Comparison of ENCODE assay signal across 19 mouse cellular contexts in genomic region chr3:89501486-89501885, GRCm38 (mm10). TPM values are rescaled to one million over a fixed set of nuclear protein-coding genes. Genes with fewer than 3 reads are reported as not detected.
DNase-seq lines count a peak whose midpoint lies in the region; ATAC-seq and TF ChIP-seq lines count a peak whose summit lies in the region.
"Had no signal": no experiment of that assay in that cellular context is flagged by ENCODE, and none has a peak within 500 bp of the region (broad histone marks: within the 10 kb centered on the region; RNA-seq: fewer than 3 reads in every experiment).

No protein-coding gene starts in this region.

- no peaks in the 10 kb centered on the region for H3K9me3 ChIP-seq in heart, postnatal 0 days (replicated peaks; ENCODE audit: control insufficient read depth, low read length)
- H3K9me3 ChIP-seq in liver, postnatal 0 days (ENCODE audit: low read length), result no peaks in the 10 kb centered on the region
- H3K9me3 ChIP-seq in liver, embryonic 12.5 days (replicated peaks), result no peaks in the 10 kb centered on the region
- H3K9me3 ChIP-seq in ES-Bruce4 (replicated peaks; ENCODE audit: control insufficient read depth, insufficient read depth, low read length, poor library complexity, severe bottlenecking), result no peaks in the 10 kb centered on the region
- no peaks in the 10 kb centered on the region for H3K9me3 ChIP-seq in stomach, postnatal 0 days (ENCODE audit: control insufficient read depth, low read length)
- H3K9me3 ChIP-seq: kidney, embryonic 15.5 days; limb, embryonic 15.5 days had no signal

- no peaks in the 10 kb centered on the region for H3K36me3 ChIP-seq in heart, postnatal 0 days (replicated peaks; ENCODE audit: control insufficient read depth, insufficient read depth, low read length)
- H3K36me3 ChIP-seq in liver, postnatal 0 days (replicated peaks; ENCODE audit: insufficient read depth, low read length), result no peaks in the 10 kb centered on the region
- H3K36me3 ChIP-seq in liver, embryonic 12.5 days, result no peaks in the 10 kb centered on the region
- no peaks in the 10 kb centered on the region for H3K36me3 ChIP-seq in ES-Bruce4 (ENCODE audit: control insufficient read depth, insufficient read depth, low read length, poor library complexity, severe bottlenecking)
- no peaks in the 10 kb centered on the region for H3K36me3 ChIP-seq in stomach, postnatal 0 days (ENCODE audit: control insufficient read depth, insufficient read depth, low read length)
- H3K36me3 ChIP-seq: kidney, embryonic 15.5 days; limb, embryonic 15.5 days had no signal

- H3K4me2 ChIP-seq in heart, postnatal 0 days (ENCODE audit: low read depth, low read length), result no peak overlapping the region
- no peak overlapping the region for H3K4me2 ChIP-seq in liver, postnatal 0 days (ENCODE audit: low read depth, low read length)
- H3K4me2 ChIP-seq in liver, embryonic 12.5 days, result no peak overlapping the region
- H3K4me2 ChIP-seq in stomach, postnatal 0 days (replicated peaks; ENCODE audit: low read depth), result no peak overlapping the region
- H3K4me2 ChIP-seq: kidney, embryonic 15.5 days; limb, embryonic 15.5 days; midbrain, embryonic 11.5 days had no signal

- no peak overlapping the region for H3K4me3 ChIP-seq in heart, postnatal 0 days (ENCODE audit: low read depth, low read length)
- no peak overlapping the region for H3K4me3 ChIP-seq in liver, postnatal 0 days (ENCODE audit: low read depth, low read length)
- H3K4me3 ChIP-seq in liver, embryonic 12.5 days, result no peak overlapping the region
- H3K4me3 ChIP-seq in ES-Bruce4 (ENCODE audit: low read depth, low read length), result no peak overlapping the region
- no peak overlapping the region for H3K4me3 ChIP-seq in stomach, postnatal 0 days (ENCODE audit: low read depth, low read length)
- H3K4me3 ChIP-seq: kidney, embryonic 15.5 days; limb, embryonic 15.5 days; myocyte had no signal

- TF ChIP-seq EP300 in heart, postnatal 0 days (IDR thresholded peaks at IDR 0.05; ENCODE audit: low read depth), result no peak
- TF ChIP-seq EP300 in liver, postnatal 0 days (IDR thresholded peaks at IDR 0.05; ENCODE audit: low read depth), result no peak
- no peak for TF ChIP-seq EP300 in ES-Bruce4 (IDR thresholded peaks at IDR 0.05; ENCODE audit: insufficient read depth, low read depth, low read length)
- TF ChIP-seq EP300 in stomach, postnatal 0 days (optimal IDR thresholded peaks at IDR 0.05), result no peak

- no peak for ATAC-seq in heart, postnatal 0 days (ENCODE audit: insufficient read depth, low read depth)
- no peak for ATAC-seq in liver, postnatal 0 days
- no peak for ATAC-seq in liver, embryonic 12.5 days
- ATAC-seq in stomach, postnatal 0 days (ENCODE audit: low FRiP score, low TSS enrichment), result no peak
- no peak for ATAC-seq in activated CD4-positive, CD25-positive, alpha-beta regulatory T cell, adult 4 months
- ATAC-seq: forebrain, embryonic 14.5 days; hindbrain, embryonic 16.5 days had no signal

- no peak for DNase-seq in heart, postnatal 0 days (ENCODE audit: low spot score)
- DNase-seq in heart, adult 11 months, result no peak
- DNase-seq in liver, postnatal 0 days, result no peak
- DNase-seq in stomach, postnatal 0 days (ENCODE audit: low spot score), result no peak
- DNase-seq: adrenal gland, postnatal 25 days; cerebellum, adult 9-11 months; lung, postnatal 36 days; right cerebral cortex, adult 18-20 months; spleen, adult 18-20 months; thymus, postnatal 25 days had no signal

- peak; percentile 28; the same call in 1 of the 2 replicates for TF ChIP-seq CTCF in heart, postnatal 0 days (IDR thresholded peaks at IDR 0.05; ENCODE audit: low read depth)
- peak; percentile 33 for TF ChIP-seq CTCF in liver, postnatal 0 days (IDR thresholded peaks at IDR 0.05; ENCODE audit: low read depth)
- TF ChIP-seq CTCF in ES-Bruce4 (IDR thresholded peaks at IDR 0.05; ENCODE audit: low read depth, low read length), result peak; percentile 35
- TF ChIP-seq CTCF in stomach, postnatal 0 days (IDR thresholded peaks at IDR 0.05; ENCODE audit: low read depth), result peak; percentile 55

- peaks cover 8% of the 10 kb centered on the region; the same call in 1 of the 2 replicates for H3K27me3 ChIP-seq in heart, postnatal 0 days (ENCODE audit: control insufficient read depth, insufficient read depth, low read length)
- H3K27me3 ChIP-seq in liver, postnatal 0 days (ENCODE audit: insufficient read depth, low read length), result 0 out of 2 replicates have a peak, but pooled peaks cover 2% of the 10 kb centered on the region
- peaks cover 30% of the 10 kb centered on the region; the same call in 1 of the 2 replicates for H3K27me3 ChIP-seq in liver, embryonic 12.5 days (replicated peaks)
- no peaks in the 10 kb centered on the region for H3K27me3 ChIP-seq in ES-Bruce4 (ENCODE audit: control insufficient read depth, insufficient read depth, low read length, poor library complexity, severe bottlenecking)
- no peaks in the 10 kb centered on the region for H3K27me3 ChIP-seq in stomach, postnatal 0 days (ENCODE audit: control insufficient read depth, insufficient read depth, low read length)
- H3K27me3 ChIP-seq: limb, embryonic 15.5 days had no signal

- no peak overlapping the region for H3K9ac ChIP-seq in heart, postnatal 0 days (replicated peaks; ENCODE audit: low read depth, low read length)
- H3K9ac ChIP-seq in liver, postnatal 0 days (replicated peaks), result no peak overlapping the region
- no peak overlapping the region for H3K9ac ChIP-seq in liver, embryonic 12.5 days
- H3K9ac ChIP-seq in ES-Bruce4 (ENCODE audit: low read depth, poor library complexity, severe bottlenecking), result no peak overlapping the region
- no peak overlapping the region for H3K9ac ChIP-seq in stomach, postnatal 0 days (ENCODE audit: low read length)
- H3K9ac ChIP-seq: kidney, embryonic 15.5 days; limb, embryonic 15.5 days had no signal

- H3K4me1 ChIP-seq in heart, postnatal 0 days (ENCODE audit: control insufficient read depth, insufficient read depth), result no peaks in the 10 kb centered on the region
- no peaks in the 10 kb centered on the region for H3K4me1 ChIP-seq in liver, postnatal 0 days (ENCODE audit: insufficient read depth)
- H3K4me1 ChIP-seq in liver, embryonic 12.5 days, result no peaks in the 10 kb centered on the region
- no peaks in the 10 kb centered on the region for H3K4me1 ChIP-seq in ES-Bruce4 (ENCODE audit: control insufficient read depth, insufficient read depth, low read length)
- no peaks in the 10 kb centered on the region for H3K4me1 ChIP-seq in stomach, postnatal 0 days (replicated peaks; ENCODE audit: control insufficient read depth, insufficient read depth)
- H3K4me1 ChIP-seq: kidney, embryonic 15.5 days; limb, embryonic 15.5 days had no signal

- no peak for TF ChIP-seq POLR2A in ES-Bruce4 (IDR thresholded peaks at IDR 0.05; ENCODE audit: insufficient read depth, low read length)

- H3K27ac ChIP-seq in heart, postnatal 0 days (ENCODE audit: low read depth), result no peak overlapping the region
- H3K27ac ChIP-seq in liver, postnatal 0 days (ENCODE audit: low read depth), result no peak overlapping the region
- no peak overlapping the region for H3K27ac ChIP-seq in liver, embryonic 12.5 days
- no peak overlapping the region for H3K27ac ChIP-seq in ES-Bruce4 (ENCODE audit: insufficient read depth, low read length)
- no peak overlapping the region for H3K27ac ChIP-seq in stomach, postnatal 0 days (replicated peaks)
- H3K27ac ChIP-seq: kidney, embryonic 15.5 days; limb, embryonic 15.5 days had no signal

RNA-seq across cellular contexts. Expression of gene Kcnn3, which starts 18.5 kb away (rescaled TPM):
- 4.7 and 4.9 TPM in 2 replicates for total RNA-seq in heart, postnatal 0 days (2014; rRNA removed; ENCODE audit: low replicate concordance)
- polyA plus RNA-seq in heart, postnatal 0 days (2015; fragmentation: Nextera tagmentation; extraction: Ambion mirVana), result 1.5 TPM in 2 replicates
- polyA plus RNA-seq in liver, postnatal 0 days (2015; fragmentation: Nextera tagmentation; extraction: Ambion mirVana), result 0.04 TPM in 2 replicates
- 0.12 TPM in 1 of 2 replicates, not detected in the other for polyA plus RNA-seq in liver, embryonic 12.5 days (2016; fragmentation: Nextera tagmentation; extraction: Ambion mirVana)
- polyA plus RNA-seq in ES-Bruce4 (2011; ENCODE audit: insufficient read depth, insufficient read length, low read depth, missing spikeins), result 0.93 and 1.0 TPM in 2 replicates
- polyA plus RNA-seq in stomach, postnatal 0 days (2015; fragmentation: Nextera tagmentation; extraction: Ambion mirVana), result 4.5 and 5.3 TPM in 2 replicates
- not detected for polyA plus RNA-seq in activated CD4-positive, CD25-positive, alpha-beta regulatory T cell, adult 4 months (2017; shearing (Covaris generic))

RNA-seq across cellular contexts. Expression of gene Pmvk, which starts 47.1 kb away (rescaled TPM):
- 26.2 and 38.0 TPM in 2 replicates for total RNA-seq in heart, postnatal 0 days (2014; rRNA removed; ENCODE audit: low replicate concordance)
- polyA plus RNA-seq in heart, postnatal 0 days (2015; fragmentation: Nextera tagmentation; extraction: Ambion mirVana), result 50.7 and 52.9 TPM in 2 replicates
- polyA plus RNA-seq in liver, postnatal 0 days (2015; fragmentation: Nextera tagmentation; extraction: Ambion mirVana), result 13.4 and 13.8 TPM in 2 replicates
- 39.1 and 40.5 TPM in 2 replicates for polyA plus RNA-seq in liver, embryonic 12.5 days (2016; fragmentation: Nextera tagmentation; extraction: Ambion mirVana)
- polyA plus RNA-seq in ES-Bruce4 (2011; ENCODE audit: insufficient read depth, insufficient read length, low read depth, missing spikeins), result 48.3 and 51.9 TPM in 2 replicates
- 49.7 and 55.0 TPM in 2 replicates for polyA plus RNA-seq in stomach, postnatal 0 days (2015; fragmentation: Nextera tagmentation; extraction: Ambion mirVana)
- 10 to 100 TPM; 31.4 to 41.9 TPM for polyA plus RNA-seq in activated CD4-positive, CD25-positive, alpha-beta regulatory T cell, adult 4 months (2017; shearing (Covaris generic))
